Mouse (Mus musculus): ENCODE results near the gene Clip3. TPM values are rescaled to one million over a fixed set of nuclear protein-coding genes. Genes with fewer than 3 reads are reported as not detected.

Clip3 gene
- polyA plus RNA-seq, 1 experiment from 2014 or later: 113 TPM

GRCm38 (mm10) chr7:30321539-30322284 is 30.2 kb downstream of the Clip3 start, which contains the start of gene E130208F15Rik:
TSS of gene E130208F15Rik (plus strand) at chr7:30321740.
- Histone ChIP-seq H3K27me3 (peaks cover 5% of the 10 kb centered on the region; the same call in 1 of the 2 replicates), H3K4me1 (replicated peaks) (peaks cover 24% of the 10 kb centered on the region), H3K9ac (peak within 1 kb of the TSS; percentile 92), H3K4me3 (peak within 1 kb of the TSS; percentile 89), H3K4me2 (peak within 1 kb of the TSS; percentile 78), H3K27ac (replicated peaks) (peak within 1 kb of the TSS; percentile 89), H3K36me3 (0 out of 2 replicates have a peak, but pooled peaks cover 18% of the 10 kb centered on the region), H3K9me3 (no peaks in the 10 kb centered on the region)
- ATAC-seq (ENCODE audit: low read depth): peak; percentile 71
- under 1% methylated on average over 57 of the region's 63 CpGs for WGBS

- under 1% methylated on average over 20 of the region's 20 CpGs for WGBS
- H3K4me3 ChIP-seq: peak overlapping the region; percentile 89
- H3K4me1 ChIP-seq (replicated peaks): peaks cover 27% of the 10 kb centered on the region
- 0 out of 2 replicates have a peak, but pooled peaks cover 16% of the 10 kb centered on the region for H3K36me3 ChIP-seq
- no peaks in the 10 kb centered on the region for H3K9me3 ChIP-seq
- peaks cover 8% of the 10 kb centered on the region for H3K27me3 ChIP-seq
- ATAC-seq (ENCODE audit: low read depth): peak; percentile 99
- peak overlapping the region; percentile 92 for H3K9ac ChIP-seq
- H3K4me2 ChIP-seq: peak overlapping the region; percentile 78
- peak overlapping the region; percentile 89 for H3K27ac ChIP-seq (replicated peaks)
Observed at GRCm38 (mm10) chr7:30322285-30322667, 30.7 kb downstream of the Clip3 start.

- H3K4me1 ChIP-seq (replicated peaks): peaks cover 29% of the 10 kb centered on the region
- peak overlapping the region; percentile 89 for H3K4me3 ChIP-seq
- no peak for ATAC-seq (ENCODE audit: low read depth)
- H3K27me3 ChIP-seq: peaks cover 14% of the 10 kb centered on the region
- no peaks in the 10 kb centered on the region for H3K9me3 ChIP-seq
- WGBS: 42% methylated on average over 6 of the region's 6 CpGs
- H3K9ac ChIP-seq: peak overlapping the region; percentile 92
- H3K4me2 ChIP-seq: peak overlapping the region; percentile 78
- 0 out of 2 replicates have a peak, but pooled peaks cover 10% of the 10 kb centered on the region for H3K36me3 ChIP-seq
- H3K27ac ChIP-seq (replicated peaks): peak overlapping the region; percentile 73
Observed at GRCm38 (mm10) chr7:30322865-30323264, 31.3 kb downstream of the Clip3 start.

GRCm38 (mm10) chr7:30323795-30324194 is 32.3 kb downstream of the Clip3 start, which contains the start of gene Sdhaf1:
TSS of gene Sdhaf1 (minus strand) at chr7:30323895.
- 75% methylated on average over 3 of the region's 3 CpGs for WGBS
- H3K4me1 ChIP-seq (replicated peaks): peaks cover 29% of the 10 kb centered on the region
- peak within 1 kb of the TSS; percentile 73 for H3K27ac ChIP-seq (replicated peaks)
- H3K4me2 ChIP-seq: peak within 1 kb of the TSS; percentile 78
- ATAC-seq (ENCODE audit: low read depth): no peak
- H3K9ac ChIP-seq: peak within 1 kb of the TSS; percentile 92; the same call in 1 of the 2 replicates
- 0 out of 2 replicates have a peak, but pooled peaks cover 5% of the 10 kb centered on the region for H3K36me3 ChIP-seq
- no peaks in the 10 kb centered on the region for H3K9me3 ChIP-seq
- H3K27me3 ChIP-seq: peaks cover 22% of the 10 kb centered on the region
- peak within 1 kb of the TSS; percentile 89 for H3K4me3 ChIP-seq

GRCm38 (mm10) chr7:30324300-30324944 is 32.9 kb downstream of the Clip3 start:
- peaks cover 26% of the 10 kb centered on the region for H3K27me3 ChIP-seq
- ATAC-seq (ENCODE audit: low read depth): no peak
- WGBS: 78% methylated on average over 5 of the region's 5 CpGs

GRCm38 (mm10) chr7:30325364-30325763 is 33.8 kb downstream of the Clip3 start:
- Histone ChIP-seq H3K27me3 (peaks cover 30% of the 10 kb centered on the region), H3K4me1 (replicated peaks) (peaks cover 26% of the 10 kb centered on the region), H3K4me3 (no peak overlapping the region), H3K9me3 (no peaks in the 10 kb centered on the region), H3K9ac (no peak overlapping the region), H3K27ac (replicated peaks) (no peak overlapping the region), H3K36me3 (no peaks in the 10 kb centered on the region), H3K4me2 (no peak overlapping the region)
- ATAC-seq (ENCODE audit: low read depth): no peak
- WGBS: 46% methylated on average over 2 of the region's 2 CpGs

More at GRCm38 (mm10) chr7:30324300-30324944, 32.9 kb downstream of the Clip3 start:
- Histone ChIP-seq H3K9ac (no peak overlapping the region), H3K4me2 (no peak overlapping the region), H3K9me3 (no peaks in the 10 kb centered on the region), H3K4me3 (no peak overlapping the region), H3K4me1 (replicated peaks) (peaks cover 29% of the 10 kb centered on the region), H3K27ac (replicated peaks) (no peak overlapping the region), H3K36me3 (no peaks in the 10 kb centered on the region)

GRCm38 (mm10) chr7:30326427-30326826 is 34.9 kb downstream of the Clip3 start:
- peaks cover 20% of the 10 kb centered on the region for H3K4me1 ChIP-seq (replicated peaks)
- peaks cover 30% of the 10 kb centered on the region for H3K27me3 ChIP-seq
- H3K4me2 ChIP-seq: no peak overlapping the region
- H3K9me3 ChIP-seq: no peaks in the 10 kb centered on the region
- H3K36me3 ChIP-seq: no peaks in the 10 kb centered on the region
- ATAC-seq (ENCODE audit: low read depth): no peak
- no peak overlapping the region for H3K9ac ChIP-seq
- no peak overlapping the region for H3K4me3 ChIP-seq
- H3K27ac ChIP-seq (replicated peaks): no peak overlapping the region

GRCm38 (mm10) chr7:30327140-30327539 is 35.6 kb downstream of the Clip3 start:
- Histone ChIP-seq H3K4me2 (no peak overlapping the region), H3K9me3 (no peaks in the 10 kb centered on the region), H3K36me3 (no peaks in the 10 kb centered on the region), H3K4me1 (replicated peaks) (peaks cover 24% of the 10 kb centered on the region), H3K27ac (replicated peaks) (no peak overlapping the region), H3K4me3 (no peak overlapping the region), H3K9ac (no peak overlapping the region), H3K27me3 (peaks cover 30% of the 10 kb centered on the region)
- no peak for ATAC-seq (ENCODE audit: low read depth)
- 46% methylated on average over 15 of the region's 15 CpGs for WGBS

GRCm38 (mm10) chr7:30328379-30328778 is 36.9 kb downstream of the Clip3 start:
- H3K36me3 ChIP-seq: no peaks in the 10 kb centered on the region
- peaks cover 30% of the 10 kb centered on the region for H3K27me3 ChIP-seq
- H3K27ac ChIP-seq (replicated peaks): no peak overlapping the region
- H3K4me2 ChIP-seq: no peak overlapping the region
- H3K9ac ChIP-seq: no peak overlapping the region
- H3K9me3 ChIP-seq: no peaks in the 10 kb centered on the region
- ATAC-seq (ENCODE audit: low read depth): no peak
- peaks cover 29% of the 10 kb centered on the region for H3K4me1 ChIP-seq (replicated peaks)
- H3K4me3 ChIP-seq: no peak overlapping the region
- 25% methylated on average over 10 of the region's 10 CpGs for WGBS

- H3K27ac ChIP-seq (replicated peaks): peak overlapping the region; percentile 72
- peaks cover 49% of the 10 kb centered on the region for H3K4me1 ChIP-seq (replicated peaks)
- peak; percentile 91 for ATAC-seq (ENCODE audit: low read depth)
- H3K9me3 ChIP-seq: no peaks in the 10 kb centered on the region
- 5% methylated on average over 13 of the region's 13 CpGs for WGBS
- H3K4me3 ChIP-seq: peak overlapping the region; percentile 20
- peaks cover 51% of the 10 kb centered on the region for H3K27me3 ChIP-seq
- H3K4me2 ChIP-seq: peak overlapping the region; percentile 53
- 0 out of 2 replicates have a peak overlapping the region, but pooled peaks have one; percentile 32 for H3K9ac ChIP-seq
- no peaks in the 10 kb centered on the region for H3K36me3 ChIP-seq
Observed at GRCm38 (mm10) chr7:30331887-30332286, 40.4 kb downstream of the Clip3 start.

- Histone ChIP-seq H3K4me3 (no peak overlapping the region; the same call in 1 of the 2 replicates), H3K36me3 (no peaks in the 10 kb centered on the region), H3K4me1 (replicated peaks) (peaks cover 44% of the 10 kb centered on the region), H3K27ac (replicated peaks) (no peak overlapping the region), H3K27me3 (peaks cover 43% of the 10 kb centered on the region), H3K9ac (no peak overlapping the region), H3K9me3 (no peaks in the 10 kb centered on the region), H3K4me2 (peak overlapping the region; percentile 53)
- 64% methylated on average over 18 of the region's 18 CpGs for WGBS
- no peak for ATAC-seq (ENCODE audit: low read depth)
Observed at GRCm38 (mm10) chr7:30332622-30333259, 41.2 kb downstream of the Clip3 start.

- Histone ChIP-seq H3K4me3 (no peak overlapping the region), H3K9me3 (no peaks in the 10 kb centered on the region), H3K36me3 (no peaks in the 10 kb centered on the region), H3K4me1 (replicated peaks) (peaks cover 44% of the 10 kb centered on the region), H3K27ac (replicated peaks) (peak overlapping the region; percentile 59), H3K9ac (no peak overlapping the region), H3K27me3 (peaks cover 38% of the 10 kb centered on the region), H3K4me2 (no peak overlapping the region)
- ATAC-seq (ENCODE audit: low read depth): peak; percentile 66
- WGBS: 37% methylated on average over 4 of the region's 4 CpGs
Observed at GRCm38 (mm10) chr7:30333436-30333835, 41.9 kb downstream of the Clip3 start.

All from neural tube, embryonic 13.5 days (tissue).